Mouse (Mus musculus) bone marrow macrophage, adult 2 months (primary cell): ENCODE results near the gene Rab5c.

ENCODE experiments used
- CTCF ChIP-seq: IDR thresholded peaks from 2 replicates; pipeline ENCODE4 v1.5.1; 2012; ENCODE audit warnings: low read depth, mild to moderate bottlenecking, low read length, moderate library complexity
- POLR2A ChIP-seq: IDR thresholded peaks from 2 replicates; pipeline ENCODE4 v1.6.1; 2012; ENCODE audit warnings: mild to moderate bottlenecking, low read depth, low read length, borderline replicate concordance

- TF ChIP-seq POLR2A = no peak
- TF ChIP-seq CTCF = no peak
Measured at GRCm38 (mm10) chr11:100767871-100768270, 29.9 kb upstream of the Rab5c start.
